Mouse (Mus musculus) right cerebral cortex, adult 2 months (tissue): ENCODE measurements at regions not wholly inside any gene's neighbourhood (a gene's known extent, or its start where the extent isn't known, plus 50 kb on each side); places are given as distances from the start of the nearest gene placed in this dataset.

ENCODE experiments used
- DNase-seq, 2 experiments: peaks; one replicate each; pipeline ENCODE4 v3.0.0; 2021 to 2022; ENCODE audit warnings: low spot score in 2 of 2

DNA sequence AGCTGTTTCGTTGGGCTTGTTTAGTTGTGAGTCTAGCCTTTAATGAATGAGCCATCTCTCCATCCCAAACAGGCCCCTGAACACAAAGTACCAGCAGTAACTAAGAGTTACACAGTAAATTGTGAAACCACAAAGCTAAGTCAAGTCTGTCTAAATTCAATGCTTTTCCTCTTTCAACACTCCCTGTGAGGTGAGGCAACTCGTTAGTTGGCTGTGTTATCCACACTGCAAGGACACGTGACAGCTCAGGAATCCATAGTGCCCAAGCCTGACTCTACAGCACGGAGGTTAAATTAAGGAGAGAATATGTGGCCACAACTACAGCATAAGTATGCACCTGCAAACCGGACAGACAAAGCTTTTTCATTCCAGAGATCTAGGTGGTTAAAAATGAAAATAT is 54.9 kb upstream of the Gm45716 start:
- DNase-seq = no peak

DNA sequence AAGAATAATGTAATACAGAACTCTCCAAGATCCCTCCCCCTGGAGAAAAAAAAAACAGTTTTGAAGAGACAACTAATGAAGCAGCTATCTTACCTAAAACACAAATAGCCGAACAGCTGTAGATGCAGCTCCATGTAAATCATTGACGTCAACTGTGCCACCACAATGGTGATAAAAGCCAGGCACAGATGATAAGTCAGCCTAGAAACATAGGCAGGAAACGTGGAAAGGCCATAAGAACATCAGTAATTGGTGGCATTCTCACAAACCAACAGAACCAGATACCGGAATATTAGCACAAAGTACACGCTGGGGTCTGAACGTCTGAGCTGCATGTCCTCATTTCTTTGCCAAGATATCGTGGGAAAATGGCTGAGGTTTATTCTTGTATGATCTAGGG is 51.2 kb upstream of the Gm45716 start:
- DNase-seq = no peak
